27 mouse cellular contexts compared by ENCODE assay signal in genomic region chr4:131073420-131073819, GRCm38 (mm10).
DNase-seq lines count a peak whose midpoint lies in the region; ATAC-seq and TF ChIP-seq lines count a peak whose summit lies in the region.
"Had no signal": no experiment of that assay in that cellular context is flagged by ENCODE, and none has a peak within 500 bp of the region (broad histone marks: within the 10 kb centered on the region; RNA-seq: fewer than 3 reads in every experiment).

No protein-coding gene starts in this region.

- ATAC-seq in lung, postnatal 0 days = peak; percentile 59
- ATAC-seq: activated CD4-positive, CD25-positive, alpha-beta regulatory T cell, adult 4 months; forebrain, embryonic 14.5 days; hindbrain, embryonic 16.5 days; intestine, embryonic 15.5 days; liver, postnatal 0 days; midbrain, embryonic 16.5 days had no signal

- no peak overlapping the region for H3K4me3 ChIP-seq in lung, postnatal 0 days (ENCODE audit: low read depth, low read length)
- H3K4me3 ChIP-seq: gastrocnemius, adult 2 months; intestine, embryonic 15.5 days; megakaryocyte, embryonic 14.5 days; myocyte; neural tube, embryonic 13.5 days had no signal

- no peak overlapping the region for H3K9ac ChIP-seq in lung, postnatal 0 days (replicated peaks; ENCODE audit: low read depth)
- H3K9ac ChIP-seq: intestine, embryonic 15.5 days; liver, postnatal 0 days; neural tube, embryonic 13.5 days had no signal

- 17% methylated on average over 8 of the region's 8 CpGs for WGBS in lung, postnatal 0 days

- TF ChIP-seq CTCF in lung, postnatal 0 days (IDR thresholded peaks at IDR 0.05) = no peak

- H3K4me1 ChIP-seq in lung, postnatal 0 days (ENCODE audit: insufficient read depth, low read depth, low read length) = no peaks in the 10 kb centered on the region
- H3K4me1 ChIP-seq: intestine, embryonic 15.5 days; megakaryocyte, embryonic 14.5 days; neural tube, embryonic 13.5 days had no signal

- peak; percentile 62 for DNase-seq in embryo, embryonic 10 days (ENCODE audit: low spot score)
- DNase-seq in embryo, embryonic 11 days = no peak
- peak; percentile 16 to 24 for DNase-seq in kidney, postnatal 4 days
- DNase-seq in kidney, adult 18-20 months = no peak
- peak; percentile 13 for DNase-seq in lung, postnatal 0 days (ENCODE audit: low spot score)
- DNase-seq in mesoderm, embryonic 11.5 days (ENCODE audit: low read depth, low spot score) = peak; percentile 13
- DNase-seq in liver = no peak
- DNase-seq: adrenal gland, postnatal 14 days; cerebellum, adult 8-10 months; cerebellum, postnatal 36 days; gastrocnemius, adult 2 months; heart, postnatal 4 days; kidney, adult 9 months; liver, postnatal 0 days; retina, postnatal 1 day; right cerebral cortex, postnatal 25 days; spleen, adult 18-20 months; thymus, postnatal 25 days had no signal

- no peak overlapping the region for H3K27ac ChIP-seq in lung, postnatal 0 days (ENCODE audit: low read length)
- H3K27ac ChIP-seq: gastrocnemius, adult 2 months; intestine, embryonic 15.5 days; neural tube, embryonic 13.5 days had no signal

- peak; percentile 14; the same call in 1 of the 2 replicates for TF ChIP-seq EP300 in lung, postnatal 0 days (IDR thresholded peaks at IDR 0.05)

- no peak overlapping the region for H3K4me2 ChIP-seq in lung, postnatal 0 days (replicated peaks; ENCODE audit: low read depth, low read length)
- H3K4me2 ChIP-seq: intestine, embryonic 15.5 days; liver, embryonic 11.5 days; neural tube, embryonic 13.5 days had no signal

- no peaks in the 10 kb centered on the region for H3K27me3 ChIP-seq in lung, postnatal 0 days (replicated peaks; ENCODE audit: insufficient read depth, low read length)
- H3K27me3 ChIP-seq: intestine, embryonic 15.5 days; neural tube, embryonic 13.5 days had no signal

- H3K9me3 ChIP-seq in lung, postnatal 0 days (ENCODE audit: low read length) = no peaks in the 10 kb centered on the region
- H3K9me3 ChIP-seq: intestine, embryonic 15.5 days; megakaryocyte, embryonic 14.5 days; neural tube, embryonic 13.5 days had no signal

- H3K36me3 ChIP-seq in lung, postnatal 0 days (ENCODE audit: insufficient read depth, low read length) = no peaks in the 10 kb centered on the region
- H3K36me3 ChIP-seq: intestine, embryonic 15.5 days; neural tube, embryonic 13.5 days had no signal

Comparison
In these comparisons a context has a peak if more than half of its experiments do, and no peak if none do; other contexts are left out.
1. DNase-seq: peak in embryo, embryonic 10 days (single experiment), kidney, postnatal 4 days (2 of 2), lung, postnatal 0 days (single experiment) and mesoderm, embryonic 11.5 days (single experiment); none in embryo, embryonic 11 days (single experiment), kidney, adult 18-20 months (single experiment) and liver (single experiment).